Mouse (Mus musculus) urinary bladder, postnatal 10 days (tissue): ENCODE results near the gene Lrrc10b.

Source experiments
- DNase-seq: peaks from one replicate; pipeline ENCODE4 v3.0.0; 2022; ENCODE audit warnings: low spot score

The Lrrc10b gene

GRCm38 (mm10) chr19:10444685-10445369 is 12.4 kb downstream of the Lrrc10b start:
- no peak for DNase-seq

GRCm38 (mm10) chr19:10437521-10437920 is 19.8 kb downstream of the Lrrc10b start:
- no peak for DNase-seq

GRCm38 (mm10) chr19:10436726-10437125 is 20.5 kb downstream of the Lrrc10b start:
- no peak for DNase-seq

GRCm38 (mm10) chr19:10435908-10436307 is 21.4 kb downstream of the Lrrc10b start:
- DNase-seq, result no peak

GRCm38 (mm10) chr19:10434927-10435326 is 22.3 kb downstream of the Lrrc10b start:
- no peak for DNase-seq

GRCm38 (mm10) chr19:10433879-10434540 is 23.3 kb downstream of the Lrrc10b start:
- no peak for DNase-seq

- DNase-seq, result no peak
Measured at GRCm38 (mm10) chr19:10433225-10433624, 24.0 kb downstream of the Lrrc10b start.

- DNase-seq, result no peak
Measured at GRCm38 (mm10) chr19:10431841-10432240, 25.4 kb downstream of the Lrrc10b start.

GRCm38 (mm10) chr19:10431410-10431809 is 25.9 kb downstream of the Lrrc10b start:
- no peak for DNase-seq

GRCm38 (mm10) chr19:10429371-10429770 is 27.9 kb downstream of the Lrrc10b start:
- no peak for DNase-seq

- DNase-seq, result no peak
Measured at GRCm38 (mm10) chr19:10427431-10427830, 29.8 kb downstream of the Lrrc10b start.

- DNase-seq, result no peak
Measured at GRCm38 (mm10) chr19:10426793-10427192, 30.5 kb downstream of the Lrrc10b start.

GRCm38 (mm10) chr19:10426312-10426711 is 31.0 kb downstream of the Lrrc10b start:
- DNase-seq, result no peak

GRCm38 (mm10) chr19:10425484-10426270 is 31.6 kb downstream of the Lrrc10b start:
- DNase-seq, result no peak

- no peak for DNase-seq
Measured at GRCm38 (mm10) chr19:10424751-10425150, 32.5 kb downstream of the Lrrc10b start.

- DNase-seq, result no peak
Measured at GRCm38 (mm10) chr19:10421986-10422976, 35.0 kb downstream of the Lrrc10b start.

- DNase-seq, result no peak
Measured at GRCm38 (mm10) chr19:10417436-10417835, 39.8 kb downstream of the Lrrc10b start.

- no peak for DNase-seq
Measured at GRCm38 (mm10) chr19:10416889-10417288, 40.4 kb downstream of the Lrrc10b start.

- no peak for DNase-seq
Measured at GRCm38 (mm10) chr19:10415508-10415907, 41.8 kb downstream of the Lrrc10b start.

- no peak for DNase-seq
Measured at GRCm38 (mm10) chr19:10413701-10414242, 43.5 kb downstream of the Lrrc10b start.
